Mouse (Mus musculus) midbrain, postnatal 0 days (tissue): ENCODE measurements at regions not wholly inside any gene's neighbourhood (a gene's known extent, or its start where the extent isn't known, plus 50 kb on each side); places are given as distances from the start of the nearest gene placed in this dataset.

ENCODE experiments used
- ATAC-seq: fragments of 200-750 bp; cut with Nextera tagmentation; 2 replicates; pipeline ENCODE4 v1.8.0; 2017; ENCODE audit warnings: moderate number of reproducible peaks, mild to moderate bottlenecking, moderate TSS enrichment, moderate library complexity; ENCODE audit not compliant: low FRiP score
- DNase-seq: peaks from one replicate; pipeline ENCODE4 v3.0.0-alpha.2; 2015; ENCODE audit warnings: low spot score
- H3K27ac ChIP-seq: fragments of 300-500 bp; sonication (generic); 2 replicates; pipeline ENCODE4 v1.5.1; 2014; ENCODE audit warnings: low read depth, mild to moderate bottlenecking, low read length, mixed read lengths
- H3K27me3 ChIP-seq: fragments of 300-500 bp; sonication (generic); 2 replicates; pipeline ENCODE4 v1.6.1; 2014; ENCODE audit warnings: low read length, control low read depth, mixed read lengths; ENCODE audit not compliant: insufficient read depth
- H3K36me3 ChIP-seq: fragments of 300-500 bp; sonication (generic); 2 replicates; pipeline ENCODE4 v1.6.1; 2014; ENCODE audit warnings: low read length, control low read depth, mixed read lengths; ENCODE audit not compliant: insufficient read depth
- H3K4me1 ChIP-seq: fragments of 300-500 bp; sonication (generic); 2 replicates; pipeline ENCODE4 v1.6.1; 2014; ENCODE audit warnings: mild to moderate bottlenecking, control low read depth, antibody characterized with exemption, low read length, mixed read lengths; ENCODE audit not compliant: insufficient read depth
- H3K4me2 ChIP-seq: fragments of 300-500 bp; sonication (generic); 2 replicates; pipeline ENCODE4 v1.6.1; 2014; ENCODE audit warnings: low read depth, mild to moderate bottlenecking, low read length, mixed read lengths; ENCODE audit not compliant: poor library complexity, severe bottlenecking
- H3K4me3 ChIP-seq: fragments of 300-500 bp; sonication (generic); 2 replicates; pipeline ENCODE4 v1.5.1; 2014; ENCODE audit warnings: low read depth, mild to moderate bottlenecking, low read length, moderate library complexity
- H3K9ac ChIP-seq: fragments of 300-500 bp; sonication (generic); replicated peaks from 2 replicates; pipeline ENCODE4 v1.6.1; 2014; ENCODE audit warnings: mild to moderate bottlenecking, low read length, moderate library complexity, mixed read lengths; ENCODE audit not compliant: poor library complexity, severe bottlenecking
- H3K9me3 ChIP-seq: fragments of 300-500 bp; sonication (generic); 2 replicates; pipeline ENCODE4 v1.6.1; 2016; ENCODE audit warnings: low read length, control low read depth
- CTCF ChIP-seq: IDR thresholded peaks from 2 replicates; pipeline ENCODE4 v1.5.1; 2016; ENCODE audit warnings: antibody characterized with exemption, mild to moderate bottlenecking
- WGBS: fragments of 180-500 bp; shearing (Covaris S2); extraction: QIAGEN DNeasy Blood & Tissue Kit; methylation state at CpG from one replicate; pipeline ENCODE4 v1.1.7; 2014; 5-methylcytosine and 5-hydroxymethylcytosine counted together

DNA sequence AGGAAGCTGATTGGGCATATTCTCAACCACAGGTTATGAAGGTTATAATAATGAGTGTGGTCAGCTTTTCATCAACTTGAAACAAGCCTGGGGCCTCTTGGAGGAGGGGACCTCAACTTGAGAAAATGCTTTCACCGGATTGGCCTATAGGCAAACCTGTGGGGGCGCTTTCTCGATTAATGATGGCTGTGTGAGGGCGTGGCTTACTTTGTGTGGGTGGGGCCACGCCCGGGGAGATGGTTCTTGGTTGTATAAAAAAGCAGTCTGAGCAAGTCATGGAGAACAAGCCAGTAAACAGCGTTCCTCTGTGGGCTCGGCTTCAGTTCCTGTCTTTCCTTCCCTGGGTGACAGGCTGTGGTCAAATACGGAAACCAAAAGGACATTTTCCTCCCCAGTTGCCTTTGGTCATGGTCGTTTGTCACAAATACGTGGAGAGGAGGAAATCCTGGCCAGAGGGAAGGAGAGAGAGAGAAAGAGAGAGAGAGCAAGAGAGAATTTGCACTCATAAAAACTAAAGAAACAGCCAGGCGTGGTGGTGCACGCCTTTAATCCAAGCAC lies 163.1 kb downstream of the Ifng start:
- WGBS = 88% methylated on average over 13 of the region's 13 CpGs
- no peaks in the 10 kb centered on the region for H3K27me3 ChIP-seq
- no peak overlapping the region for H3K9ac ChIP-seq
- H3K4me1 ChIP-seq = no peaks in the 10 kb centered on the region
- no peaks in the 10 kb centered on the region for H3K36me3 ChIP-seq
- DNase-seq (no peak), ATAC-seq (no peak)
- H3K27ac ChIP-seq = no peak overlapping the region
- no peak overlapping the region for H3K4me3 ChIP-seq
- no peak overlapping the region for H3K4me2 ChIP-seq
- no peak for TF ChIP-seq CTCF
- no peaks in the 10 kb centered on the region for H3K9me3 ChIP-seq

- Histone ChIP-seq H3K4me3 (no peak overlapping the region), H3K27me3 (no peaks in the 10 kb centered on the region), H3K9me3 (no peaks in the 10 kb centered on the region), H3K36me3 (no peaks in the 10 kb centered on the region), H3K4me2 (no peak overlapping the region), H3K4me1 (no peaks in the 10 kb centered on the region), H3K27ac (no peak overlapping the region), H3K9ac (no peak overlapping the region)
- 89% methylated on average over 10 of the region's 10 CpGs for WGBS
- DNase-seq (no peak), ATAC-seq (no peak)
- no peak for TF ChIP-seq CTCF
Measured at GRCm38 (mm10) chr10:118605156-118605821, 164.4 kb downstream of the Ifng start.

DNA sequence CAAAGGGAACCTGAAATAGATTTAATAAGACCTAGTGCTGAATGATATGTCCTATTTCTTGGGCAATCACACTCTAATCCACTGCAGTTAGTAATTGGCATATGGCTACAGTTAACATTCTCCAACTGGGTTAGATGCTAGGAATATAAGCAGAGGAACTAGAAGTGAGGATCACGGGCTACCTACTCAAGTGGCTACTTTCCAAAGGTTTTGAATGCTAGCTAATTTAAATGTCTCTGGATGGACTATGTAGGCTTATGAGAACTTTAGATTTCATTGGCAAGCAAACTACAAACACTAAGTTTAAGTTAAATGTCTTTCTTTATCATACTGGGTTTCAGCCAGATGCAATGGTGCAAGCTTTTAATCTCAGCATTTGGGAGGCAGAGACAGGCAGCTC lies 166.6 kb downstream of the Ifng start:
- no peak for ATAC-seq
- no peak for TF ChIP-seq CTCF
- H3K9me3 ChIP-seq = no peaks in the 10 kb centered on the region
- WGBS = 89% methylated on average over 1 of the region's 1 CpGs
- no peaks in the 10 kb centered on the region for H3K27me3 ChIP-seq
- no peak overlapping the region for H3K27ac ChIP-seq
- no peak for DNase-seq
- no peaks in the 10 kb centered on the region for H3K36me3 ChIP-seq
- no peak overlapping the region for H3K4me2 ChIP-seq
- no peak overlapping the region for H3K9ac ChIP-seq
- no peak overlapping the region for H3K4me3 ChIP-seq
- no peaks in the 10 kb centered on the region for H3K4me1 ChIP-seq

DNA sequence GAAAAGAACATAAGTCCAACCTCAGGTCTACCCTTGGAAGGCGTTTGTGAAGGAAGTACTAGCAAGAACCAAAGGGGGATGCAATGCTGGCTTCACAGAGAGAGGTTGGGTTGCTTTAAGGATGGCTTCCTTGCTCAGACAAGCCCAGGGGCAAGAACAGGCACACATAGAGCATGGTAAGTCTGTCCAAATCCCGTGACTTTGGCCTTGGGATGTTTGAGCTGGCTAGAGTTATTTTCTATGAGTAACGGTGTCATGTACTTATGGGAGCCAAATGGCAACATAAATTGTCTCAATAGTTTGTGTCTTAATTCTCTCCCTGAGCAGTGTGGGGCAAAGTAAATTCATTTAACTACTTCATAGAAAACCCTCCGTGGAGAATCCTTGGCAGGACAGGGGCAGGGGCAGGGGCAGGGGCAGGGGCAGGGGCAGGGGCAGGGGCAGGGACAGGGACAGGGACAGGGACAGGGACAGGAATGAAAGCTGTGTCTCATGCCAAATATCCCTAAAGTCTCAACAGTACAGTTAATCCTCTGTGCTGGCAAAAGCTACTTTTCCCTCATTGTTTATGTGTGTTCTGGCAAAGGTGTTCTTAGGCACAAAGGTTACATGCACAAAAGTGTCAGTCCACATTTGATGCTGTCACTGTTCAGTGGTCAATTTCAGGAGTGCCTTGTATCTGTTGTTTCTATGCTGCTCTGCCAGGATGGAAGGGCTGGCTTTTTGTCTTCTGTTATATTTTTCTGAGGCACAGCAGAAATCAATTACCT lies 167.7 kb downstream of the Ifng start:
- no peak for ATAC-seq
- Histone ChIP-seq H3K4me3 (no peak overlapping the region), H3K4me2 (no peak overlapping the region), H3K9ac (no peak overlapping the region), H3K36me3 (no peaks in the 10 kb centered on the region), H3K27ac (no peak overlapping the region), H3K9me3 (no peaks in the 10 kb centered on the region), H3K4me1 (no peaks in the 10 kb centered on the region), H3K27me3 (no peaks in the 10 kb centered on the region)
- no peak for DNase-seq
- 72% methylated on average over 4 of the region's 4 CpGs for WGBS
- no peak for TF ChIP-seq CTCF

DNA sequence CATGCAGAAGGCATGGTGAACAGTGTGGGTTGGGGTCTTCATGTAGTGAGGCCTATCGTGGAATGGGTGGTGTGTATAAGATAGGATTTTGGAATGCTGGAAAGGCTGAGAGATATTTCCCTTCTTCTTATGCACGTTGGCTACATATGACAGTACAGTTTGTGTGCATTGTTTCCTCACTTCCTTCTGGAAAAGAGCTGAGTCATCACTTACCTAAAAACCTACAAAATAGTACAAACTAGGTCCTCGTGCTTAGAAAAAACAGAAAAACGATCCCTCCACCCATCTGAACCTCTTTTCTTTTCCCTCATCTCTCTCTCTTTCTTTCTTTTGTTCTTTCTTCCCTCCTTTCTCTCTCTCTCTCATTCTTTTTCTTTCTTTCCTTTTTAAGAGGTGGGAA lies 168.3 kb downstream of the Ifng start:
- Histone ChIP-seq H3K36me3 (no peaks in the 10 kb centered on the region), H3K9me3 (no peaks in the 10 kb centered on the region), H3K9ac (no peak overlapping the region), H3K4me1 (no peaks in the 10 kb centered on the region), H3K4me3 (no peak overlapping the region), H3K27ac (no peak overlapping the region), H3K27me3 (no peaks in the 10 kb centered on the region), H3K4me2 (no peak overlapping the region)
- whole genome bisulfite sequencing = 83% methylated on average over 4 of the region's 4 CpGs
- no peak for ATAC-seq
- TF ChIP-seq CTCF = no peak
- no peak for DNase-seq

DNA sequence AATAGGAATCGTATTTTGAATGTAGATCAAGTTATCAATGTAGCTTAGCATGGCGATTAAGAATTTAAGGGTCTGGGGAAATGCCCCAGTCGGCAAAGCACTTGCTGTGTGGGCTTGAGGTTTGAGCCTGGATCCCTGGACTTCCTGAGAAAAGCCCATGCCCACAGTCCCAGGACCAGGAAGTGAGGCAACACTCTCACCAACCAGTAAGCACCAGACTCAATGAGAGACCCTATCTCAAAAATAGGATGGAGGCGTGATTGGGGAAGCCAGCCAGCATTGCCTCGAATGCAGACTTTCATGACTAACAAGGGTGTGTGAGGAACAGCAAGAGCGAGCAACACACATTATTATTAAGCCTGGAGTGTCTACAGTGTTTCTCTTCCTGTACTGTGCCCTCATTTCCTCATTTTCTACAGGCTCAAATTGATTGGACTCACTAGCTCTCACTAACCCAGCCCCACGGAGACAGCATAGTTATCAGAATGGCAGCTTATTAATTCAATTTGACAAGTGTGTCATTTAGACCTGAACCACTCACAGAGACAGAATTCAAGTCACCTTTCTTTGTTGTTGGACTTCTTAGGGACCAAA lies 170.1 kb downstream of the Ifng start:
- Histone ChIP-seq H3K4me2 (no peak overlapping the region), H3K4me1 (no peaks in the 10 kb centered on the region), H3K36me3 (no peaks in the 10 kb centered on the region), H3K27ac (no peak overlapping the region), H3K9ac (no peak overlapping the region), H3K9me3 (no peaks in the 10 kb centered on the region), H3K27me3 (no peaks in the 10 kb centered on the region), H3K4me3 (no peak overlapping the region)
- 71% methylated on average over 7 of the region's 7 CpGs for WGBS
- DNase-seq (no peak), ATAC-seq (no peak)
- TF ChIP-seq CTCF = no peak
